8 mouse cellular contexts compared by ENCODE assay signal in the genomic region with DNA sequence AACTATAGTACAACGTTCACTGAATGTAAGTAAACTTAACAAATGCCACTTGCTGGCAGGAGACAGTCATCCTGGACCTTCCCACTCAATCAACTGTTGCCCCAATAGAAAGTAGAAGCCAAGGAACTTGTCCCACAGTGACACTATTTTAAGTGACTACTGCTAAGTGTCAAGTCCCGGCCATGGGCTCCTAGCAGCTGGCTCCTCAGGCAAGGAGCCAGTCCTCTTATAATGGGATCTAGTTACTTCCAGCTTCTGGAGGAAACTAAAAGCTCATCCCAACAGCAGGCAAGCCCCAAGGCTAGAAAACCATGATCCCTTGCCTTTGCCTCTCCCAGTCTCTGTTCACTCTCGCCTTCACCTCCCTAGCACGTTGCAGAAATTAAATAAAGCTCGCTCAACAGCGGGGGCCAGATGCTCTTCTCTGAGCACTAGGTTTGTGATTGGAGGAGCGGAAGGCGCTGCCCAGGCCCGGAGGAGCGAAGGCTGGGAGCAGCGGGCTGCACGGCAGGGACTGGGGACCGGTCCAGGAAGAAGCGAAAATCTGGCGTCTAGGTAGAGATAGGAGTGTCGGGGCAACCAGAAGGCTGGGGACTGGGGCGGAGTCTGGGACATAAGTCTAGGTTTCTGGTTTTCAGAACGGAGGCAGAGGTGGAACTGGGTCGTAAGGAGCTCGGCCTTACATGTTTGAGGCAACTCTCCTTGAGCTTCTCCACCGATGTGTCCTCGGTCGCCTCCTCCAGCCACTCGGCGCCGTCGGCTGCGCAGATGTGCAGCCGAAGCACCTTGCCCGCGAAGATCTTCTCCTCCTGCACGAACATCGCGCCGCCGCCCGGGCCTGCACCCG. TPM values are rescaled to one million over a fixed set of nuclear protein-coding genes. Genes with fewer than 3 reads are reported as not detected.
A peak's percentile ranks its signal among the peaks of the same experiment; 100 is the strongest.
DNase-seq lines count a peak whose midpoint lies in the region; ATAC-seq and TF ChIP-seq lines count a peak whose summit lies in the region.

No protein-coding gene starts in this region.

- H3K27ac ChIP-seq in ES-Bruce4 (ENCODE audit: insufficient read depth, low read length), result peak overlapping the region; percentile 20
- H3K27ac ChIP-seq in embryonic facial prominence, embryonic 14.5 days (replicated peaks; ENCODE audit: low read depth, low read length), result peak overlapping the region; percentile 86
- peak overlapping the region; percentile 91 for H3K27ac ChIP-seq in heart, embryonic 12.5 days (ENCODE audit: poor library complexity, severe bottlenecking)
- peak overlapping the region; percentile 99 for H3K27ac ChIP-seq in liver, embryonic 15.5 days (replicated peaks)
- 0 out of 2 replicates have a peak overlapping the region, but pooled peaks have one; percentile 50 for H3K27ac ChIP-seq in neural tube, embryonic 12.5 days

- no peaks in the 10 kb centered on the region; the same call in 1 of the 2 replicates for H3K36me3 ChIP-seq in ES-Bruce4 (ENCODE audit: control insufficient read depth, insufficient read depth, low read length, poor library complexity, severe bottlenecking)
- H3K36me3 ChIP-seq in embryonic facial prominence, embryonic 14.5 days (ENCODE audit: control insufficient read depth, insufficient read depth, low read length), result peaks cover 5% of the 10 kb centered on the region
- peaks cover 5% of the 10 kb centered on the region; the same call in 1 of the 2 replicates for H3K36me3 ChIP-seq in heart, embryonic 12.5 days
- H3K36me3 ChIP-seq in liver, embryonic 15.5 days (replicated peaks), result peaks cover 26% of the 10 kb centered on the region
- no peaks in the 10 kb centered on the region for H3K36me3 ChIP-seq in neural tube, embryonic 12.5 days

- peak overlapping the region; percentile 72 for H3K4me2 ChIP-seq in embryonic facial prominence, embryonic 14.5 days (ENCODE audit: low read depth, low read length)
- peak overlapping the region; percentile 85 for H3K4me2 ChIP-seq in heart, embryonic 12.5 days
- H3K4me2 ChIP-seq in liver, embryonic 15.5 days, result peak overlapping the region; percentile 80
- peak overlapping the region; percentile 72 for H3K4me2 ChIP-seq in neural tube, embryonic 12.5 days (replicated peaks)

- ATAC-seq in embryonic facial prominence, embryonic 14.5 days (ENCODE audit: low read depth), result peak; percentile 20
- ATAC-seq in heart, embryonic 12.5 days (ENCODE audit: insufficient number of reproducible peaks, low FRiP score), result peak; percentile 46
- ATAC-seq in liver, embryonic 15.5 days (ENCODE audit: insufficient read depth), result peak; percentile 60
- ATAC-seq in neural tube, embryonic 12.5 days (ENCODE audit: low FRiP score, low read depth), result peak; percentile 38

- no peak for TF ChIP-seq EP300 in ES-Bruce4 (IDR thresholded peaks at IDR 0.05; ENCODE audit: insufficient read depth, low read depth, low read length)

- TF ChIP-seq POLR2A in ES-Bruce4 (IDR thresholded peaks at IDR 0.05; ENCODE audit: insufficient read depth, low read length), result no peak

- DNase-seq in adrenal gland, postnatal 25 days, result peak; percentile 55
- peak; percentile 31 for DNase-seq in embryonic facial prominence, embryonic 14.5 days (ENCODE audit: low spot score)
- DNase-seq in kidney, postnatal 4 days, result peak; percentile 49 to 67
- no peak for DNase-seq in T-cell, adult 2 months (ENCODE audit: low spot score)

- no peaks in the 10 kb centered on the region for H3K4me1 ChIP-seq in ES-Bruce4 (ENCODE audit: control insufficient read depth, insufficient read depth, low read length)
- H3K4me1 ChIP-seq in embryonic facial prominence, embryonic 14.5 days (ENCODE audit: control insufficient read depth, insufficient read depth, low read length), result peaks cover 9% of the 10 kb centered on the region
- peaks cover 24% of the 10 kb centered on the region for H3K4me1 ChIP-seq in heart, embryonic 12.5 days (replicated peaks)
- peaks cover 77% of the 10 kb centered on the region for H3K4me1 ChIP-seq in liver, embryonic 15.5 days (replicated peaks)
- H3K4me1 ChIP-seq in neural tube, embryonic 12.5 days, result peaks cover 14% of the 10 kb centered on the region

- peak overlapping the region; percentile 97 for H3K4me3 ChIP-seq in ES-Bruce4 (ENCODE audit: low read depth, low read length)
- peak overlapping the region; percentile 89 for H3K4me3 ChIP-seq in embryonic facial prominence, embryonic 14.5 days (ENCODE audit: low read depth, low read length)
- peak overlapping the region; percentile 76 for H3K4me3 ChIP-seq in heart, embryonic 12.5 days
- H3K4me3 ChIP-seq in liver, embryonic 15.5 days (replicated peaks), result peak overlapping the region; percentile 75
- H3K4me3 ChIP-seq in neural tube, embryonic 12.5 days, result peak overlapping the region; percentile 87

- TF ChIP-seq CTCF in ES-Bruce4 (IDR thresholded peaks at IDR 0.05; ENCODE audit: low read depth, low read length), result no peak

- H3K9ac ChIP-seq in ES-Bruce4 (ENCODE audit: low read depth, poor library complexity, severe bottlenecking), result peak overlapping the region; percentile 67
- peak overlapping the region; percentile 75 for H3K9ac ChIP-seq in embryonic facial prominence, embryonic 14.5 days (ENCODE audit: low read depth, low read length)
- peak overlapping the region; percentile 85 for H3K9ac ChIP-seq in heart, embryonic 12.5 days
- peak overlapping the region; percentile 94 for H3K9ac ChIP-seq in liver, embryonic 15.5 days
- peak overlapping the region; percentile 82 for H3K9ac ChIP-seq in neural tube, embryonic 12.5 days

- H3K27me3 ChIP-seq in ES-Bruce4 (ENCODE audit: control insufficient read depth, insufficient read depth, low read length, poor library complexity, severe bottlenecking), result no peaks in the 10 kb centered on the region
- no peaks in the 10 kb centered on the region for H3K27me3 ChIP-seq in embryonic facial prominence, embryonic 14.5 days (replicated peaks; ENCODE audit: control insufficient read depth, insufficient read depth, low read length)
- H3K27me3 ChIP-seq in heart, embryonic 12.5 days (replicated peaks), result no peaks in the 10 kb centered on the region
- peaks cover 5% of the 10 kb centered on the region; the same call in 1 of the 2 replicates for H3K27me3 ChIP-seq in liver, embryonic 15.5 days
- H3K27me3 ChIP-seq in neural tube, embryonic 12.5 days (replicated peaks), result no peaks in the 10 kb centered on the region

- 3% methylated on average over 31 of the region's 38 CpGs for WGBS in embryonic facial prominence, embryonic 14.5 days
- 1% methylated on average over 38 of the region's 38 CpGs for WGBS in heart, embryonic 12.5 days
- 1% methylated on average over 38 of the region's 38 CpGs for WGBS in liver, embryonic 15.5 days (ENCODE audit: insufficient replicate concordance)
- whole genome bisulfite sequencing in neural tube, embryonic 12.5 days, result 2% methylated on average over 38 of the region's 38 CpGs

- no peaks in the 10 kb centered on the region for H3K9me3 ChIP-seq in ES-Bruce4 (replicated peaks; ENCODE audit: control insufficient read depth, insufficient read depth, low read length, poor library complexity, severe bottlenecking)
- H3K9me3 ChIP-seq in embryonic facial prominence, embryonic 14.5 days (ENCODE audit: control insufficient read depth, low read length), result no peaks in the 10 kb centered on the region
- no peaks in the 10 kb centered on the region for H3K9me3 ChIP-seq in heart, embryonic 12.5 days (replicated peaks)
- H3K9me3 ChIP-seq in liver, embryonic 15.5 days (replicated peaks), result no peaks in the 10 kb centered on the region
- no peaks in the 10 kb centered on the region for H3K9me3 ChIP-seq in neural tube, embryonic 12.5 days

RNA-seq across cellular contexts. Expression of a gene that starts 0.6 kb away (rescaled TPM):
- polyA plus RNA-seq in ES-Bruce4 (2011; ENCODE audit: insufficient read depth, insufficient read length, low read depth, missing spikeins), result 87.0 and 95.0 TPM in 2 replicates
- 36.5 and 40.0 TPM in 2 replicates for total RNA-seq in adrenal gland, postnatal 25 days (2021)
- polyA plus RNA-seq in embryonic facial prominence, embryonic 14.5 days (2014; fragmentation: Nextera tagmentation; extraction: Ambion mirVana), result 104 and 110 TPM in 2 replicates
- 107 and 111 TPM in 2 replicates for polyA plus RNA-seq in heart, embryonic 12.5 days (2016; fragmentation: Nextera tagmentation; extraction: Ambion mirVana)
- polyA plus RNA-seq in liver, embryonic 15.5 days (2015; fragmentation: Nextera tagmentation; extraction: Ambion mirVana), result 437 and 467 TPM in 2 replicates
- 106 and 107 TPM in 2 replicates for polyA plus RNA-seq in neural tube, embryonic 12.5 days (2016; fragmentation: Nextera tagmentation; extraction: Ambion mirVana)

RNA-seq across cellular contexts. Expression of a gene that starts 37.9 kb away (rescaled TPM):
- 63.0 and 63.4 TPM in 2 replicates for polyA plus RNA-seq in ES-Bruce4 (2011; ENCODE audit: insufficient read depth, insufficient read length, low read depth, missing spikeins)
- 30.2 and 37.1 TPM in 2 replicates for total RNA-seq in adrenal gland, postnatal 25 days (2021)
- 17.6 and 30.6 TPM in 2 replicates for polyA plus RNA-seq in embryonic facial prominence, embryonic 14.5 days (2014; fragmentation: Nextera tagmentation; extraction: Ambion mirVana)
- polyA plus RNA-seq in heart, embryonic 12.5 days (2016; fragmentation: Nextera tagmentation; extraction: Ambion mirVana), result 17.9 and 22.1 TPM in 2 replicates
- 4.9 and 5.6 TPM in 2 replicates for polyA plus RNA-seq in liver, embryonic 15.5 days (2015; fragmentation: Nextera tagmentation; extraction: Ambion mirVana)
- 80.2 and 82.6 TPM in 2 replicates for polyA plus RNA-seq in neural tube, embryonic 12.5 days (2016; fragmentation: Nextera tagmentation; extraction: Ambion mirVana)

Comparison
In these comparisons a context has a peak if more than half of its experiments do, and no peak if none do; other contexts are left out.
1. H3K27ac ChIP-seq: peak in every context shown above with its lines; median percentile 99 in liver, embryonic 15.5 days; 91 in heart, embryonic 12.5 days; 86 in embryonic facial prominence, embryonic 14.5 days; 50 in neural tube, embryonic 12.5 days; 20 in ES-Bruce4.